Mouse (Mus musculus) 3T3-L1 (cell line): ENCODE measurements around the gene Atrip.

Experiments
- DNase-seq: peaks from one replicate; pipeline ENCODE4 v3.0.0-alpha.2; 2015; ENCODE audit warnings: low read depth, low spot score

The Atrip gene

GRCm38 (mm10) chr9:109038086-109038895 is 35.6 kb downstream of the Atrip start, which contains the start of gene Shisa5:
Gene Shisa5 (plus strand): TSS chr9:109038565.
- DNase-seq, result peak; percentile 80

GRCm38 (mm10) chr9:109032435-109032834 is 41.5 kb downstream of the Atrip start:
- DNase-seq, result no peak

- no peak for DNase-seq
These were observed 42.2 kb downstream of the Atrip start for GRCm38 (mm10) chr9:109031686-109032085.

- DNase-seq, result no peak
These were observed 42.9 kb downstream of the Atrip start for GRCm38 (mm10) chr9:109031001-109031400.

- DNase-seq, result no peak
These were observed 43.6 kb downstream of the Atrip start for GRCm38 (mm10) chr9:109030312-109030711.

GRCm38 (mm10) chr9:109028919-109029318 is 45.0 kb downstream of the Atrip start:
- no peak for DNase-seq

- no peak for DNase-seq
These were observed 45.5 kb downstream of the Atrip start for GRCm38 (mm10) chr9:109028421-109028820.

GRCm38 (mm10) chr9:109027521-109027920 is 46.4 kb downstream of the Atrip start:
- DNase-seq, result no peak

GRCm38 (mm10) chr9:109022866-109023685 is 50.8 kb downstream of the Atrip start:
- no peak for DNase-seq

- DNase-seq, result no peak
These were observed 52.5 kb downstream of the Atrip start for GRCm38 (mm10) chr9:109021428-109021827.

- DNase-seq, result no peak
These were observed 56.8 kb downstream of the Atrip start for GRCm38 (mm10) chr9:109016973-109017604.

GRCm38 (mm10) chr9:109015397-109015796 is 58.5 kb downstream of the Atrip start:
- DNase-seq, result no peak

GRCm38 (mm10) chr9:109010316-109010690 is 63.6 kb downstream of the Atrip start:
- DNase-seq, result no peak

- no peak for DNase-seq
These were observed 64.1 kb downstream of the Atrip start for GRCm38 (mm10) chr9:109009636-109010315.

GRCm38 (mm10) chr9:109008994-109009635 is 64.8 kb downstream of the Atrip start:
- DNase-seq, result no peak

GRCm38 (mm10) chr9:109008081-109008480 is 65.8 kb downstream of the Atrip start:
- DNase-seq, result no peak
